Mouse (Mus musculus) thymus, adult 18-20 months (tissue): Measurements from ENCODE around the gene Cep162.

ENCODE experiments used
- DNase-seq, 2 experiments: peaks; one replicate each; pipeline ENCODE4 v3.0.0; 2022; ENCODE audit warnings: mixed read lengths in 2 of 2

The Cep162 gene

DNA sequence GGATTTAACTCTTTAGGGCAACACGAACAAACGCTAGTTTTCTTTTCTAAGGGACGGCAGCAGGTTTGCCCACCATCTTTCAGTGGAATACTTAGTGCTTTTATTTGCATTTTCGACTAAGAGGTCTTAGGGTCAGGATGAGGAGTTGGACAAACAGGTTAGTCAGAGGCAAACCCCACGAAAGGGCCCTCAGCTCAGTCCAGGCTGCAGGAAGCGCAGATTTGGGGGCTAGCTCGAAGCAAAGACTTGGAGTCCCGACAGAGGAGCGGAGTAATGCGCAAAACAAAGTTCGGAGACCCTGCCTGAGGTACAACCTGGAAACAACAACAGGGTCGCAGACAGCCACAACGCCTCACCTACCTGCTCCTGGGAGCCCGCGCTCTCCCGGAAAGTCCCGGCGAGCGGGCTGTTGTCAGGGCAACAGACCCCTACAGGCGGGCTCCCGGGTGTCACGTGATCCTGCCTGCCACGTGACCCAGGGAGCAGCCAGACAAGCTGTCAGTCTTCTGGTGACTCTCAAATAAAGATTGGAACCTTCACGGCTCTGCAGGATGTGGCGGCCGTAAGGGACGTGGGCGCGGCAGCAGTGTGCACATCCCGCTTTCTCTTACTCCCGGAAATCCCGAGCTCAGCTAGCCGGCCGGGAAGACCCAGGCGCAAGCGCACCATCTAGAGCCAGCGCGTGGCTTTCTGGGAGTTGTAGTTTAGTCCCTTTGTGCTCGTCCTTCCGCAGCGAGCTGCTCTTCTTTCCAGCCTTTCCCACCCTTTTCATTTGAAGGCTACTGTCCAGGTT lies at the start of gene Cep162:
TSS of gene Cep162 (minus strand) at position 634 of the 793 bp plus-strand sequence.
- DNase-seq: peak; percentile 77 to 81

- no peak for DNase-seq
These were observed 47.9 kb upstream of the Cep162 start for GRCm38 (mm10) chr9:87303196-87303595.

GRCm38 (mm10) chr9:87298900-87299299 lies 43.6 kb upstream of the Cep162 start:
- no peak for DNase-seq

GRCm38 (mm10) chr9:87297522-87297921 lies 42.2 kb upstream of the Cep162 start:
- no peak for DNase-seq

DNA sequence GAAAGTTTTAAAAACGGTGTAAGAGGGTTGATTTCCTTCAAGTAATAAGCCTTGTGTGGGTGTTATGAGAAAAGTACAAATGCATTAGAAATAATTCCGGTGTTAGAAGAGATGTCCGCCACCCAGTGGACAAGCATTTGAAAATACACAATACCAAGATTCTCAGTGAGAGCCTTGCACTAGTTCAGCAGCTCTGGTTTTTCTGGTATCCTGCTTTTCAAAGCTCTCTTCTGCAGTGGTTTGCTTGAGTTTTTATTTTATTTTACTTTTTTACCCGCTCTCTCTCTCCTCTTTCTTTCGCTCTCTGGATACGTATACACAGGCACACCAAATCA lies 327 bp upstream of the Cep162 start:
- DNase-seq: no peak

DNA sequence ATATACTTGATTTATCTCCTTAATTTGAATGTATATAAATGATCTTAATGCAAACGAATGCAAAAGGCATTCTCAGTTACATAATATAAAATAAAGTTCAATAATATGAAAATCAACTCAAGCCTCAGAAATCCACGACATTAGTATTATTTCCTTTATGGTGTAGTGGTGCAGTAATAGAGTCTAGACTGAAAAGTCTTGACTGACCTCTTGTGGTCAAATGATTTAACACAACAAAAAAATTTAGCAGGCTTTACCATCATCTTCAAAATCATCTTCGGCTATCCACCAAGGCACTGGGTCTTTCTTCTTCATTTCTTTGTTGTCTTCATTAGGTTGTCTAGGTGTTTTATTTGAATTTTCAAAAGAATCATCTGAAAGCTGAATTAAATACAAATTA lies 7.2 kb downstream of the Cep162 start:
- DNase-seq: no peak

GRCm38 (mm10) chr9:87247678-87248077 lies 7.7 kb downstream of the Cep162 start:
- no peak for DNase-seq

- no peak for DNase-seq
These were observed 42.1 kb downstream of the Cep162 start for GRCm38 (mm10) chr9:87213204-87213603.

DNA sequence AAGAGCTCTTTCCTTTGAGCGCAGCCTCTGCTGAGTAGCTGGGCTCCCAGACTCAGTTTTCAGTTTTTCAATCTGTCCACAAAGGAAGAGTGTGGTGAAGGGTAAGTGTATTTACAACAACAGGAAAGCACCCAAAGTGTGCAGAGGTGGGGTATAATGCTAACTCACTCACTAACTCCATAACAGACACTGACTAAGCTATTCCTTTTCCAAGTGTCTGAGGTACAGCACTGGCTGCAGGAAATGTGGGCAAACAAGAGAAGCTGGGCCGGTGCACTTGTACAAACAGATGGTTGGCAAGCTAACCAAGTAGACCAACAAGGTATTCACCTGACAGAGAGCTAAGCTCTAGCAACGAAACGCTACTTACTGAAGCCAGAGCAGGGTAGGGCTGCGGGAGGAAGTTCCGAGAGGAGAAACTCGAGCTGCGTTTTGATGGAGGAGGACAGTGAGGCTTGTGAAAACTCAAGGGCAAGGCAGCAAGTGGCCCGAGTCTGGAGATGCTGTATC lies 44.5 kb downstream of the Cep162 start:
- DNase-seq: no peak

- DNase-seq: no peak
These were observed 52.9 kb downstream of the Cep162 start for GRCm38 (mm10) chr9:87202431-87202830.

DNA sequence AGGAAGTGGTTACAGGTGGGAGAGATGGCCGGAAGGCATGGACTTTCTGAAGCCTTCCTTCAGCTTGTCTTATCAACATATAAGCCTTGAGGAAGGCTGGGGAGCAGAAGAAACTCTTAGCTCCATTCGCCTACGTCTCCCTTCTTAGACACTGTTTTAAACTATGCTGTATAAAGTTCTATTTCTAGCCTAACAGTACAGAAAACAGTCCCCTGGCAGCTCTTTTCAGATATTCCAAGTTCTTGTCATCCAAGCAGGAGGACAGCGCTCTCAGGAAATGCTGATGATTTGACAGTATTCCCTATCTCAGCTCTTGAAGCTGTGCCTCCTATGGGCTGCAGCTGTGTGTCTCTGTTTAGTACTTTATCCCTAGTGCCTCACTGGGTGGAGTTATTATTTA lies 54.4 kb downstream of the Cep162 start:
- DNase-seq: no peak

GRCm38 (mm10) chr9:87200426-87200825 lies 54.9 kb downstream of the Cep162 start:
- DNase-seq: no peak

GRCm38 (mm10) chr9:87198036-87198435 lies 57.3 kb downstream of the Cep162 start:
- no peak for DNase-seq

DNA sequence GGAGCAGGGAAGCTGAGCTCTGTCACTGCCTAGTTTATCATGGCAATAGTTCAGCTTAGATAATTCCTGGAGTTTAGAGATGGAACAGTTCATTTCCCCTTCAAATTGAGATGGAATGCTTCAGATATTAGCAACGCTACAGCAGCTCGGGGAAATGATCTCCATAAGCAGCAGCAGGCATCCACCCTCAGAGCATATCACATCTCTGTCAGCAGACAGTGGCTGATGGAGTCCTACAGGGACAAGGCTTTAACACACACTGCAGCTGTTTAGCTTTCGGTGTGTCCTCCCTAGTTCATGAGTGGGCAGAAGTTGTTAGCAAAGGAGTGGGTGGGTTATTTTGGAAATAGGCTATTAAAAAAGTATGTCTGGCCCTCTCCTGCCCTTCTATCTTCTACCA lies 58.1 kb downstream of the Cep162 start:
- DNase-seq: no peak

GRCm38 (mm10) chr9:87193721-87194120 lies 61.6 kb downstream of the Cep162 start:
- DNase-seq: no peak

DNA sequence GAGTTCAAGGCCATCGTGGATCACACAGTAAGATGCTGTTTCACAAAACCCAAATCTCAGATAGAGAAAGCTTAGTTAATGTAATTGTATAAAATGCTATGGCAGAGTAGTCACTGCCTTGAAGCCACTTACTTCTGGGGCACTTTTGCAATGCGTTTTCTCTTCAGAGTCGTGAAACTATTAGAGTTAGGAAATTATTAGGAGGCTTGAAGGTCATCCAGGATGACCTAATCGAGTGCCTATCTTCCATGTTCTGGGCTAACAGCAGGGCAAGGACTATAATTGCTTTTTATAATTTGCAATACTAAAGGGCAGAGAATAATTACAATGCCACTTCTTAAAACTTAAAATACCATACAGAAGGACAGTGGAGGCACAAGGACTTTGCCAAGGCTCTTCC lies 68.0 kb downstream of the Cep162 start:
- DNase-seq: no peak

- DNase-seq: no peak
These were observed 73.1 kb downstream of the Cep162 start for GRCm38 (mm10) chr9:87182231-87182630.

DNA sequence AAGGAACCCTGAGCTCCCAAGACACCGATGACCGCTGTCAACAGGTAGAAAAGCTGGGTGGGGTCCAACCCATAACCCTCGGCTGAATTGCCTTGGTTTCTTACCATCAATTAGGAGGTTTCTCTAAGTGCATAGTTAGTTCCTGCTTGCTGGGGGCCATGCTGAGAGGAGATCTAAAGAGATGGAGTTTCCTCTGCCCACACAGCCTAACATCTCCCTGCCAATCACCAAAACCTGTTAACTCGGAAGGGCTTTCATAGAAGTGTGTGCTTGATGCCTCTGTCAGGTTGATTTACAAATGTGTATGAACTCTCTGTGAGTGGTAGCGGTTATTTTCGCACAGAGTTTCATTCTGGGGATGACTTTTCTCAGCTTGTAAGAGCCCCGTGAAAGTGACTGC lies 76.8 kb downstream of the Cep162 start:
- DNase-seq: no peak

GRCm38 (mm10) chr9:87171517-87171916 lies 83.8 kb downstream of the Cep162 start:
- no peak for DNase-seq

DNA sequence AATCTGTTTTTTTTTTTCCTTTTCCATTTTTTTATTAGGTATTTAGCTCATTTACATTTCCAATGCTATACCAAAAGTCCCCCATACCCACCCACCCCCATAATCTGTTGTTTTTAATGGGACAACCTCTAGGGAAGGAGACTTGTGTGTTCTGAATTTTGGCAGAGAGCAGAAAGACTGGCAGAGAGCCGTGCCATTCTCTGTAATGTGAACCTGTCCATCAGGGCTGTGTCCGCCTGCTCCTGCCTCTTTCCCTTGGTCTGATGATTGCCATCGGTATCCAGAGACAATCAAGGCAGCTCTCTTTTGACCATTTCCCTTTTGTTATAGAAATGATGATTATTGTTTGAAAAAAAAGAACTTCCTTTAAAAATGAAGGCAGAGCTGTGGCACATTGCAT lies 84.4 kb downstream of the Cep162 start:
- DNase-seq: no peak

DNA sequence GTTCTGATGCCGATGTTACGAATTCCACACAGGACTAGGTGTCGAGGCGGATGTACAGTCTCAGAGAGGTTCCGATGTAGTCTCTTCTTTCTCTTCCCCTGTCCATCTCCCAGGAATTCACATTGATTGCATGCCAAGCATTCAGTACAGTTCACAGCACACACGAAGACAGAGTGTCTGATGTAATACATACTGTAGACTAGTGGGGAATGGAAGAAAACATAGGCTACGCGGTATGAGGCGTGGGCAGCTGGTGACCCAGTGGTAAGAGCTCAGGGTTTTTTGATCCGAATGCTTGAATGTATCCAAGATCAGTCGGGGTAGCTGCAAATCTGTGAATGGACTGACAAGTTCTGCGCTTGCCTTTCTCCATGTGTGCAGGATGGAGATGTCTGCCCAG lies 86.2 kb downstream of the Cep162 start:
- no peak for DNase-seq

DNA sequence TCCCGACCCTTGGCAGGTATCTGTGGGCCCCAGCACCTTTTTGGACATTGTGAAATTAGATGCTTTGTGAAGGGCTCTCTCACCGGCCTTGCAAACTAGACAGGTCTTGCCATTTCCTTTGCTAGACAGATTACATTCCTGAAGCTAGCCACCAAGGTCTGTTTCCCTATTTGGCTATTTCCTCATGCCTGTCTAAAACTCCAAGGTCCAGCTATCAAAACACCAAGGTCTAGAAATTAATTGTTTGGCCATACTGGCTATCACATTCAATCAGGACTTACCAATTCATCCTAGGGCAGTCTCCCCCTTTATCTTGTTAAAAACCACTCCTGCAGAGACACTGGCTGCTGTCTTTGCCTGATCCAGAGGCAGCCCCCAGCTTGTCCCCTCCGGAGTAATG lies 87.3 kb downstream of the Cep162 start:
- no peak for DNase-seq

DNA sequence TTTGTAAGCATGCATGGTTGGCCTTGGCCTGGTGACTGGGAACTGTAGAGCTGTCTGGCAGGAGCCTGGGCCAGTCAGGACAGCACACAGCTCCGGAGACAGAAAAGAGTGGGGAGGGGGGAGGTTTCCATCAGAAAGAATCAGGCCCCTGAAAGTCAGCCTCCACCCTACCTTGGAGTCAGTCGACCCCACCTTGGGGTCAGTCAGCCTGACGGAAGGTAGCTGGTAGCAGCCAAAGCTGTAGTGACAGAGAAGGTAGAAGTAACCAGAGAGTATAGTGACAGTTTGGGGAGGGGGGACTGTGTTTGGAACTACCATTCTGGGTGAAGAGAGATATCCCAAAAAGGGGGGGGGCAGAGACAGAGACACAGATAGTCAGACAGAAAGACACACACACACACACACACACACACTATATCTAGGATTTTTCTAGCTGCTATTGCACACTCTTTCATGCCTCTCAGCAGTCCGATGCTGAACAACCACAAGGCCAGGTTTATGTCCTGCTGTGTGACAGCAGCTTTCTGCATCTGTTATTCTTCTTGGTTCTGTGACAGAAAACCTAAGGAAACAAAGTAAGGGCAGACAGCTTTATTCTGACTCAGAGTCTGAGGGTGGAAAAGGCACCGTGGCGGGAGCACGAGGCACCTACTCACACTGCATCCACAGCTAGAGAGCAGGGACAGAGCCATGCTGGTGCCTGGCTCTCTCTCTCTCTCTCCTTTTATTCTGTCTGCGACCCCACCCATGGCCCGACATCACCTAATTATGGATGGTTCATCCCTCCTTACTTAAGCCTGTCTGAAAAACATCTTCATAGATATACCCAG lies 88.1 kb downstream of the Cep162 start:
- no peak for DNase-seq

DNA sequence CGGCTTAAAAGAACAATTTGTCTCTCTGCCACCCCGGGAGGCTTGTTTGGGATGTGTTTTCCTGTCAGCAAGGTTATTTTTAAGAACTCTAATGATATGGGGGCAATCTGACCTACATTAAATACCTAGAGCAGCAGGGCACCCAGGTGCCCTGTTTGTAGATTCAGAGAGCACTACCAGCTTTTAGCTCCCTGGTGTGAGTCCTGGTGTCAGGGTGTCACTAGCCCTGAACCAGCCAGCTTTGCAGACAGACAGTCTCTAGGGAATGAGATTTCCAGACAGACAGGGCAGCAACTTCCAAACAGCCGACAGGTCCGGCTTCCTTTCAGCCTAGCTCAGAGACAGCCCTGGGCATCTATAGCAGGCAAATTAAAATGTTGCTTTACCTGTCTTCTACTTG lies 92.8 kb downstream of the Cep162 start:
- no peak for DNase-seq
